Mouse (Mus musculus) telencephalon, adult 2 months (tissue): Measurements from ENCODE around the gene Rbm24.
A peak's percentile ranks its signal among the peaks of the same experiment; 100 is the strongest.

Experiments used
- DNase-seq: peaks from one replicate; pipeline ENCODE4 v3.0.0-alpha.2; 2011; ENCODE audit warnings: low read depth, low spot score

Gene Rbm24

GRCm38 (mm10) chr13:46438960-46439359 is 20.7 kb downstream of the Rbm24 start:
- DNase-seq, result no peak

DNA sequence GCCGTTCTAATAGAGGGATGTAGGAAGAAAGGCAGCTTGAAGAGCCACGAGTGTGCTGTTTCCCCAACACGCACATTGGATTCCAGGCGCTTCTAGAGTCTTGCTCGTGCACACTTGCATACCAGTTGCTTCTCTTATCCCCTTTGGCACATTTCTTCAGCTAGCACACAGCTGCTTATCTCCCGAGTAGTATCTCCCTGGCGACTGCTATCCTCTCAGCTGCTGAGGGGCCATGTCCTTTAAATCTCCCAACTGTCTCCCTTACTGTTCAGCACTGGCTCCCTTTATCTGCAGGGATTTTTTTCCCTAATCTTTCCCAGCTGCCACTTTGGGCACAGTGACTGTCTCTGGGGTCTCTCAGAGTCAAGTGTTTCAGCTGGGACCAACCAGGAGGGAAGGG is 25.8 kb downstream of the Rbm24 start:
- DNase-seq, result no peak

GRCm38 (mm10) chr13:46446062-46446461 is 27.8 kb downstream of the Rbm24 start:
- no peak for DNase-seq

DNA sequence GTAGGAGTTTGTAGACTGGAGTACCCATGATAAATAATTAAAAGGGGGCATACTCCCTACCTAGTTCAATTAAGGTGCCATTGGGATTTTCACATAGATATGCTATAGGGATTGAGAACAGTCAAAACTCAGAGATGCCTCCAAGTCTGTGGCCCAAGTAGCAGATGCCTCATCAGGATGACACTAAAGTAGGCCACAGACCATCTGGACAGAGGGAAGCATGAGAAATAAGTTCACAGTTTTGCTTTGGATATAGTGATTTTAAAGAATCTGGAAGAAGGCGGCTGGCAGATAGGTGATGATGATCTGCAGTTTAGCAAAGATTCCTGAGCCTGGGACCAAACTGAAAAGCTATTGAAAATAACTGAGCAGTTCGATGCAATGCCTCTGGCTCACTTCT is 30.0 kb downstream of the Rbm24 start:
- no peak for DNase-seq

DNA sequence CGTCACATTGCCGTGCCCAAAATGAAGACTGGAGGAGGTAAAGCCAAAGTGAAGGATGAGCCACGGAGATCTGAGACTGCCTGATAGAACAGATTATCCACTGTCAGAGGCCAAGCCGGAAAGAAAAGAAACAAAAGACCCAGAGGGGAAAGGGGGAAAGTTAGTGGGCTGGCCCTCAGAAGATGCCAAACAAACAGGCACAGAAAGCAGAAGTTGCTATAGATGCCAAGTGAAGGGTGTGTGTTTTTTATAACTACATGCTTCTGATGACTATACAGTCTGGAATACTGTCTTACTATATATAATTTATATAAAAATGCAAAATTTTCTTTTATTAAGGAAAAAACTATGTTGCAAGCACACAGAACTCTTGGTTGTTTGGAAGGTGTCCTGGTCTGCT is 31.7 kb downstream of the Rbm24 start:
- DNase-seq, result no peak

DNA sequence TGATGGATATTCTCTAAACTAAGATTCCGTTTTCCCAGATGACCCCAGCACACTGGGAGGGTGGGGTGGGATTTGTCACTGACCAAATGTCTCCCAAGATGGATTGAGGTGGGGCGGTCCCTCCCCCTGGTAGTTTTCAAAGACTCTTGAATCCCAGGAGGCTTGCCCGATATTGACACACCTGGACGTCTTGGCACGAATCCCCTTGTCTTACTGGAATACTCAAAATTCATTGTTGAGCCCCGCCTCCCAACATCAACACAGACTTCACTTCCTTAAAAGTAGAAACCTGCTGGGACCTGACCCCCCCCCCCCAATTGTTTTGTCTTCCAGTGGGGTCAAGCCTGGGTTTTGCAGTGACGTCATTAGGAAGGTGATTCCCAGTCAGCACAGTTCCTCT is 32.4 kb downstream of the Rbm24 start:
- no peak for DNase-seq

- no peak for DNase-seq
These were observed 33.3 kb downstream of the Rbm24 start for GRCm38 (mm10) chr13:46451548-46451947.

DNA sequence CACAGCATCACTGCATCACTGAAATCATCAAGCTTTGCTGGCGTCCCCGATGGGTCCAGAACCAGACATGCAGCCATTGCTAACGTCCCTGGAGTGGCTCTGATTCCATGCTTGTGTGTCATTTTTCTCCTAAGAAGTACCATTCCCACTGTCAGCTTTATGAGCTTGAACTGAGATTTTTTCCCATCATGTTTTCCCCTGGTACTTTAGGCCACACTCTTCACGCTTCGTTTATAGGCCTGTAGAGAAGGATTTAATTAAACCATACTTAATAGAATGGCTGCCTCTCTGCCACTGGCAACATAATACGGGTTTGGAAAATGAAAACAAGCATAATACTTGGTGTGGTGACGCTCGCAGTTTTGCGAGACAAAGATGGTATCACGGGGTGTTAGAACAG is 41.3 kb downstream of the Rbm24 start:
- DNase-seq, result no peak

- DNase-seq, result peak; percentile 88
These were observed 44.0 kb downstream of the Rbm24 start for GRCm38 (mm10) chr13:46462280-46462679.

- no peak for DNase-seq
These were observed 45.5 kb downstream of the Rbm24 start for GRCm38 (mm10) chr13:46463764-46464163.

GRCm38 (mm10) chr13:46468251-46468650 is 50.0 kb downstream of the Rbm24 start:
- no peak for DNase-seq

GRCm38 (mm10) chr13:46469536-46469935 is 51.3 kb downstream of the Rbm24 start:
- DNase-seq, result no peak
